Mouse (Mus musculus): ENCODE measurements around the gene Tssc4. TPM values are rescaled to one million over a fixed set of nuclear protein-coding genes. Genes with fewer than 3 reads are reported as not detected.

Tssc4 gene
- total and polyA plus RNA-seq, 3 experiments, result 13.6 to 33.2 (median 14.8) TPM

- TF ChIP-seq CTCF (IDR thresholded peaks at IDR 0.05) (no peak), EP300 (IDR thresholded peaks at IDR 0.05; ENCODE audit: insufficient read depth, low read depth, low read length) (no peak), POLR2A (IDR thresholded peaks at IDR 0.05; ENCODE audit: insufficient read depth, low read depth, low read length) (no peak)
- Histone ChIP-seq H3K4me1 (ENCODE audit: control insufficient read depth, insufficient read depth, low read length) (peaks cover 23% of the 10 kb centered on the region), H3K27ac (no peak overlapping the region), H3K4me3 (no peak overlapping the region), H3K36me3 (ENCODE audit: control insufficient read depth, insufficient read depth, low read length) (no peaks in the 10 kb centered on the region), H3K79me2 (replicated peaks; ENCODE audit: control insufficient read depth, insufficient read depth, low read length) (no peaks in the 10 kb centered on the region; the same call in 1 of the 2 replicates), H3K27me3 (ENCODE audit: control insufficient read depth, insufficient read depth, low read length) (no peaks in the 10 kb centered on the region), H3K9ac (ENCODE audit: low read depth, low read length) (no peak overlapping the region)
- DNase-seq, result no peak
- intact Hi-C loops (cut with DNase I), result no loop called here
- 52% methylated on average over 5 of the region's 5 CpGs for WGBS
These were observed 47.5 kb downstream of the Tssc4 start for GRCm38 (mm10) chr7:143116521-143116920.

DNA sequence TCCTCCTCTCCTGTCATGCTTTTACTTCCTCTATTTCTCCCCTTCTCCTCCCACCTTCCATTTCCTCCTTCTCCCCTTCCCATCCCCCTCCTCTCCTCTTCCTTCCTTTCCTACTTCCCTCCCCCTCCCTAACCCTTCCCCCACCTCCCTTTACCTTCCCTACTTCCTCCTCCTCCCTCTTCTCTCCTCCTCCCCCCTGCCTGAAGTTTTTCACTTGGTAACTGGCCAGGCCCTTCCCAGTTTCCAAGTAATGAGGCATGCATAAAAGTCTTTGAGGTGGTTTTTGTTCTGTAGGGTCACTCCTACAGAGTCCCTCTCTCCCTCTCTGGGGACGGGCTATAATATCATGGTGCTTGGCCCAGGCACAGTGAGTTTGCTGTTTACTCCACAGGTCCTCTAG lies 50.4 kb downstream of the Tssc4 start:
- H3K4me3 ChIP-seq, result no peak overlapping the region
- no peaks in the 10 kb centered on the region; the same call in 1 of the 2 replicates for H3K79me2 ChIP-seq (replicated peaks; ENCODE audit: control insufficient read depth, insufficient read depth, low read length)
- DNase-seq, result no peak
- peaks cover 28% of the 10 kb centered on the region for H3K4me1 ChIP-seq (ENCODE audit: control insufficient read depth, insufficient read depth, low read length)
- H3K27ac ChIP-seq, result peak overlapping the region; percentile 88
- no peak overlapping the region for H3K9ac ChIP-seq (ENCODE audit: low read depth, low read length)
- no peak for TF ChIP-seq POLR2A (IDR thresholded peaks at IDR 0.05; ENCODE audit: insufficient read depth, low read depth, low read length)
- TF ChIP-seq CTCF (IDR thresholded peaks at IDR 0.05), result no peak
- TF ChIP-seq EP300 (IDR thresholded peaks at IDR 0.05; ENCODE audit: insufficient read depth, low read depth, low read length), result no peak
- H3K27me3 ChIP-seq (ENCODE audit: control insufficient read depth, insufficient read depth, low read length), result no peaks in the 10 kb centered on the region
- intact Hi-C loops (cut with DNase I), result loop anchor here (2.0 kb wide), 1 partner anchor 17 kb away; no protein-coding TSS in a partner anchor
- WGBS, result 5% methylated on average over 1 of the region's 1 CpGs
- no peaks in the 10 kb centered on the region for H3K36me3 ChIP-seq (ENCODE audit: control insufficient read depth, insufficient read depth, low read length)

- Histone ChIP-seq H3K27ac (peak overlapping the region; percentile 88), H3K36me3 (ENCODE audit: control insufficient read depth, insufficient read depth, low read length) (no peaks in the 10 kb centered on the region), H3K9ac (ENCODE audit: low read depth, low read length) (no peak overlapping the region), H3K79me2 (replicated peaks; ENCODE audit: control insufficient read depth, insufficient read depth, low read length) (no peaks in the 10 kb centered on the region; the same call in 1 of the 2 replicates), H3K4me1 (ENCODE audit: control insufficient read depth, insufficient read depth, low read length) (peaks cover 28% of the 10 kb centered on the region), H3K27me3 (ENCODE audit: control insufficient read depth, insufficient read depth, low read length) (no peaks in the 10 kb centered on the region), H3K4me3 (no peak overlapping the region)
- TF ChIP-seq CTCF (IDR thresholded peaks at IDR 0.05), result no peak
- 65% methylated on average over 3 of the region's 3 CpGs for WGBS
- intact Hi-C loops (cut with DNase I), result loop anchor here (2.0 kb wide), 1 partner anchor 17 kb away; no protein-coding TSS in a partner anchor
- DNase-seq, result no peak
These were observed 50.8 kb downstream of the Tssc4 start for GRCm38 (mm10) chr7:143119826-143120225.

Other genes with a start within 250 kb of the Tssc4 start
- gene Th, start 138.1 kb upstream of the Tssc4 start, total RNA-seq (2021), result not detected
- 0.27 and 0.35 TPM in 2 replicates for gene Th, start 138.1 kb upstream of the Tssc4 start, polyA plus RNA-seq (2012; rRNA removed)
- not detected for gene Ascl2, start 100.0 kb upstream of the Tssc4 start, total RNA-seq (2021)
- gene Ascl2, start 100.0 kb upstream of the Tssc4 start, polyA plus RNA-seq (2012; rRNA removed), result 0.08 TPM in 1 of 2 replicates, not detected in the other
- 1 to 10 TPM in 1 of 2 experiments, under 1 TPM in 1; 0.44 to 1.3 TPM for gene Tspan32, start 64.2 kb upstream of the Tssc4 start, total RNA-seq (2021)
- 1.8 and 1.9 TPM in 2 replicates for gene Tspan32, start 64.2 kb upstream of the Tssc4 start, polyA plus RNA-seq (2012; rRNA removed)
- gene Cd81, start 16.5 kb upstream of the Tssc4 start, total RNA-seq (2021), result 100 to 1,000 TPM; 424 to 434 TPM
- gene Cd81, start 16.5 kb upstream of the Tssc4 start, polyA plus RNA-seq (2012; rRNA removed), result 641 and 822 TPM in 2 replicates
- not detected for gene Trpm5, start 25.4 kb downstream of the Tssc4 start, total RNA-seq (2021)
- gene Trpm5, start 25.4 kb downstream of the Tssc4 start, polyA plus RNA-seq (2012; rRNA removed), result 0.06 and 0.08 TPM in 2 replicates
- gene Kcnq1, start 37.1 kb downstream of the Tssc4 start, total RNA-seq (2021), result 10 to 100 TPM; 32.4 to 34.2 TPM
- 42.0 and 48.1 TPM in 2 replicates for gene Kcnq1, start 37.1 kb downstream of the Tssc4 start, polyA plus RNA-seq (2012; rRNA removed)

All from heart, adult 2 months (tissue).